9 mouse cellular contexts compared by ENCODE assay signal in the genomic region with DNA sequence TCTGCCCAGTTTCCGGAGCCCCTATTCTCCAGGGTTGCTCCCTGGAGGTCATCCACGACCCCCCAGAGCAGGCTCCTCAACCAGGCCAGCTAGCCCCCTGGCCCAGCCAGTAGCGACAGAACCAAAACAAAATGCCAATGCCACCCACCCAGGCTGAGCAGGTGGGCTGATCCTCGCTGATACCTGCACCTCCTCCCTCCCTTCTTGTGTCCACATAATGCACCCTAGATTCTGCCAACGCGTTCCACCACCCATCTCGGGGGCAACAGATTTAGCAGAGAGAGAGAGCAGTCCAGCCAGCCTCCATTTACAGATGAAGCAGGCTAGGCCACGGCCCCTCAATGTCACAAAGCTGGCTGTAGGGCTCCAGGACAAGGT. TPM values are rescaled to one million over a fixed set of nuclear protein-coding genes. Genes with fewer than 3 reads are reported as not detected.
DNase-seq lines count a peak whose midpoint lies in the region; ATAC-seq and TF ChIP-seq lines count a peak whose summit lies in the region.
"Had no signal": no experiment of that assay in that cellular context is flagged by ENCODE, and none has a peak within 500 bp of the region (broad histone marks: within the 10 kb centered on the region; RNA-seq: fewer than 3 reads in every experiment).

No protein-coding gene starts in this region.

- WGBS in liver, adult 2 months: 44% methylated on average over 8 of the region's 8 CpGs
- 21% methylated on average over 8 of the region's 8 CpGs for WGBS in embryonic facial prominence, embryonic 14.5 days
- WGBS in intestine, embryonic 16.5 days: 23% methylated on average over 8 of the region's 8 CpGs
- WGBS in neural tube, embryonic 14.5 days: 16% methylated on average over 8 of the region's 8 CpGs

- no peaks in the 10 kb centered on the region for H3K9me3 ChIP-seq in embryonic facial prominence, embryonic 14.5 days (ENCODE audit: control insufficient read depth, low read length)
- no peaks in the 10 kb centered on the region for H3K9me3 ChIP-seq in intestine, embryonic 16.5 days (ENCODE audit: control insufficient read depth, low read length)
- no peaks in the 10 kb centered on the region for H3K9me3 ChIP-seq in neural tube, embryonic 14.5 days (ENCODE audit: control insufficient read depth, low read length)

- no peak for ATAC-seq in embryonic facial prominence, embryonic 14.5 days (ENCODE audit: low read depth)
- 0 out of 2 replicates have a peak, but pooled peaks have one; percentile 10 for ATAC-seq in intestine, embryonic 16.5 days
- ATAC-seq in neural tube, embryonic 14.5 days (ENCODE audit: low read depth): no peak

- no peak for DNase-seq in liver, adult 2 months (ENCODE audit: extremely low read depth, low read depth, low spot score)
- no peak for DNase-seq in liver
- DNase-seq in embryonic facial prominence, embryonic 14.5 days (ENCODE audit: low spot score): no peak
- DNase-seq in cerebellum, adult 11 months: no peak
- no peak for DNase-seq in layer of hippocampus, postnatal 14 days (ENCODE audit: low spot score in 2 of 2)
- DNase-seq in layer of hippocampus, adult 9-10 months (ENCODE audit: low spot score): no peak

- peak overlapping the region; percentile 91; the same call in 1 of the 2 replicates for H3K4me3 ChIP-seq in liver, adult 2 months (ENCODE audit: insufficient read depth, low read depth, low read length)
- H3K4me3 ChIP-seq in embryonic facial prominence, embryonic 14.5 days (ENCODE audit: low read depth, low read length): peak overlapping the region; percentile 95
- peak overlapping the region; percentile 93 for H3K4me3 ChIP-seq in intestine, embryonic 16.5 days (ENCODE audit: low read length)
- peak overlapping the region; percentile 77 for H3K4me3 ChIP-seq in neural tube, embryonic 14.5 days (ENCODE audit: low read depth, low read length)

- peaks cover 6% of the 10 kb centered on the region for H3K4me1 ChIP-seq in liver, adult 2 months (ENCODE audit: control insufficient read depth, insufficient read depth, low read length)
- H3K4me1 ChIP-seq in embryonic facial prominence, embryonic 14.5 days (ENCODE audit: control insufficient read depth, insufficient read depth, low read length): peaks cover 7% of the 10 kb centered on the region
- H3K4me1 ChIP-seq in intestine, embryonic 16.5 days (ENCODE audit: control insufficient read depth, insufficient read depth, low read length): peaks cover 8% of the 10 kb centered on the region
- H3K4me1 ChIP-seq in neural tube, embryonic 14.5 days (ENCODE audit: control insufficient read depth, insufficient read depth, low read length): peaks cover 20% of the 10 kb centered on the region

- TF ChIP-seq CTCF in liver, adult 2 months (IDR thresholded peaks at IDR 0.05; ENCODE audit: low read depth, low read length): no peak

- H3K9ac ChIP-seq in liver, adult 2 months (ENCODE audit: low read depth, low read length): peak overlapping the region; percentile 94
- peak overlapping the region; percentile 91 for H3K9ac ChIP-seq in embryonic facial prominence, embryonic 14.5 days (ENCODE audit: low read depth, low read length)
- peak overlapping the region; percentile 94 for H3K9ac ChIP-seq in intestine, embryonic 16.5 days (ENCODE audit: low read depth, low read length)
- H3K9ac ChIP-seq in neural tube, embryonic 14.5 days (replicated peaks; ENCODE audit: low read depth, low read length): peak overlapping the region; percentile 73

- peak overlapping the region; percentile 95 for H3K4me2 ChIP-seq in embryonic facial prominence, embryonic 14.5 days (ENCODE audit: low read depth, low read length)
- H3K4me2 ChIP-seq in intestine, embryonic 16.5 days (ENCODE audit: low read depth, low read length): peak overlapping the region; percentile 97
- H3K4me2 ChIP-seq in neural tube, embryonic 14.5 days (ENCODE audit: low read depth, low read length): peak overlapping the region; percentile 95

- H3K27ac ChIP-seq in liver, adult 2 months (replicated peaks; ENCODE audit: insufficient read depth, low read depth, low read length): no peak overlapping the region
- H3K27ac ChIP-seq in embryonic facial prominence, embryonic 14.5 days (replicated peaks; ENCODE audit: low read depth, low read length): no peak overlapping the region
- no peak overlapping the region for H3K27ac ChIP-seq in intestine, embryonic 16.5 days (ENCODE audit: low read length)
- peak overlapping the region; percentile 75 for H3K27ac ChIP-seq in neural tube, embryonic 14.5 days (ENCODE audit: low read depth, low read length)

- no peaks in the 10 kb centered on the region for H3K36me3 ChIP-seq in liver, adult 2 months (ENCODE audit: control insufficient read depth, insufficient read depth, low read length)
- peaks cover 5% of the 10 kb centered on the region for H3K36me3 ChIP-seq in embryonic facial prominence, embryonic 14.5 days (ENCODE audit: control insufficient read depth, insufficient read depth, low read length)
- H3K36me3 ChIP-seq in intestine, embryonic 16.5 days (ENCODE audit: control insufficient read depth, insufficient read depth, low read length): no peaks in the 10 kb centered on the region
- peaks cover 1% of the 10 kb centered on the region; the same call in 1 of the 2 replicates for H3K36me3 ChIP-seq in neural tube, embryonic 14.5 days (ENCODE audit: control insufficient read depth, insufficient read depth, low read length)

- H3K79me2 ChIP-seq in liver, adult 2 months (ENCODE audit: control insufficient read depth, insufficient read depth, low read length): no peaks in the 10 kb centered on the region

- TF ChIP-seq POLR2A in liver, adult 2 months (IDR thresholded peaks at IDR 0.05; ENCODE audit: extremely low read depth, insufficient read depth, low read length): no peak

- H3K27me3 ChIP-seq in liver, adult 2 months (ENCODE audit: control insufficient read depth, insufficient read depth, low read length): no peaks in the 10 kb centered on the region
- no peaks in the 10 kb centered on the region for H3K27me3 ChIP-seq in embryonic facial prominence, embryonic 14.5 days (replicated peaks; ENCODE audit: control insufficient read depth, insufficient read depth, low read length)
- no peaks in the 10 kb centered on the region for H3K27me3 ChIP-seq in intestine, embryonic 16.5 days (replicated peaks; ENCODE audit: control insufficient read depth, insufficient read depth, low read length)
- no peaks in the 10 kb centered on the region for H3K27me3 ChIP-seq in neural tube, embryonic 14.5 days (ENCODE audit: control insufficient read depth, insufficient read depth, low read length)

RNA-seq across cellular contexts. Expression of a gene that starts 0.8 kb away (rescaled TPM):
- 1.9 and 2.4 TPM in 2 replicates for total RNA-seq in liver, adult 2 months (2014; rRNA removed)
- polyA plus RNA-seq in liver, adult 2 months (2012; rRNA removed): 1.9 and 2.3 TPM in 2 replicates
- 1.4 and 2.1 TPM in 2 replicates for polyA plus RNA-seq in embryonic facial prominence, embryonic 14.5 days (2014; fragmentation: Nextera tagmentation; extraction: Ambion mirVana)
- 0.43 and 0.56 TPM in 2 replicates for polyA plus RNA-seq in intestine, embryonic 16.5 days (2015; fragmentation: Nextera tagmentation; extraction: Ambion mirVana)
- polyA plus RNA-seq in neural tube, embryonic 14.5 days (2014; fragmentation: Nextera tagmentation; extraction: Ambion mirVana): 5.2 and 7.0 TPM in 2 replicates
- total RNA-seq in layer of hippocampus, postnatal 14 days (2021): 10 to 100 TPM; 20.1 to 20.6 TPM

RNA-seq across cellular contexts. Expression of a gene that starts 24.4 kb away (rescaled TPM):
- 0.28 TPM in 1 of 2 replicates, not detected in the other for total RNA-seq in liver, adult 2 months (2014; rRNA removed)
- polyA plus RNA-seq in liver, adult 2 months (2012; rRNA removed): 0.07 and 0.11 TPM in 2 replicates
- polyA plus RNA-seq in embryonic facial prominence, embryonic 14.5 days (2014; fragmentation: Nextera tagmentation; extraction: Ambion mirVana): 0.17 and 0.46 TPM in 2 replicates
- not detected in 2 replicates for polyA plus RNA-seq in intestine, embryonic 16.5 days (2015; fragmentation: Nextera tagmentation; extraction: Ambion mirVana)
- polyA plus RNA-seq in neural tube, embryonic 14.5 days (2014; fragmentation: Nextera tagmentation; extraction: Ambion mirVana): 0.17 and 0.29 TPM in 2 replicates
- 1 to 10 TPM; 7.7 to 7.9 TPM for total RNA-seq in layer of hippocampus, postnatal 14 days (2021)

RNA-seq across cellular contexts. Expression of a gene that starts 34.0 kb away (rescaled TPM):
- total RNA-seq in liver, adult 2 months (2014; rRNA removed): 6.4 and 7.2 TPM in 2 replicates
- 3.7 and 4.6 TPM in 2 replicates for polyA plus RNA-seq in liver, adult 2 months (2012; rRNA removed)
- polyA plus RNA-seq in embryonic facial prominence, embryonic 14.5 days (2014; fragmentation: Nextera tagmentation; extraction: Ambion mirVana): 16.1 and 16.6 TPM in 2 replicates
- 7.4 and 8.0 TPM in 2 replicates for polyA plus RNA-seq in intestine, embryonic 16.5 days (2015; fragmentation: Nextera tagmentation; extraction: Ambion mirVana)
- 24.0 and 31.0 TPM in 2 replicates for polyA plus RNA-seq in neural tube, embryonic 14.5 days (2014; fragmentation: Nextera tagmentation; extraction: Ambion mirVana)
- total RNA-seq in layer of hippocampus, postnatal 14 days (2021): 10 to 100 TPM; 25.5 to 25.6 TPM

RNA-seq across cellular contexts. Expression of a gene that starts 42.3 kb away (rescaled TPM):
- total RNA-seq in liver, adult 2 months (2014; rRNA removed): not detected in 2 replicates
- not detected in 2 replicates for polyA plus RNA-seq in liver, adult 2 months (2012; rRNA removed)
- not detected in 2 replicates for polyA plus RNA-seq in embryonic facial prominence, embryonic 14.5 days (2014; fragmentation: Nextera tagmentation; extraction: Ambion mirVana)
- polyA plus RNA-seq in intestine, embryonic 16.5 days (2015; fragmentation: Nextera tagmentation; extraction: Ambion mirVana): not detected in 2 replicates
- 0.15 TPM in 1 of 2 replicates, not detected in the other for polyA plus RNA-seq in neural tube, embryonic 14.5 days (2014; fragmentation: Nextera tagmentation; extraction: Ambion mirVana)
- not detected for total RNA-seq in layer of hippocampus, postnatal 14 days (2021)
- polyA plus RNA-seq: brain, embryonic 14.5 days had no signal

RNA-seq across cellular contexts. Expression of a gene that starts 46.2 kb away (rescaled TPM):
- 4.3 and 6.8 TPM in 2 replicates for total RNA-seq in liver, adult 2 months (2014; rRNA removed)
- polyA plus RNA-seq in liver, adult 2 months (2012; rRNA removed): 12.8 and 14.8 TPM in 2 replicates
- polyA plus RNA-seq in embryonic facial prominence, embryonic 14.5 days (2014; fragmentation: Nextera tagmentation; extraction: Ambion mirVana): 22.6 and 26.1 TPM in 2 replicates
- polyA plus RNA-seq in intestine, embryonic 16.5 days (2015; fragmentation: Nextera tagmentation; extraction: Ambion mirVana): 28.9 and 30.0 TPM in 2 replicates
- polyA plus RNA-seq in neural tube, embryonic 14.5 days (2014; fragmentation: Nextera tagmentation; extraction: Ambion mirVana): 20.1 and 29.0 TPM in 2 replicates
- 10 to 100 TPM; 20.8 to 23.1 TPM for total RNA-seq in layer of hippocampus, postnatal 14 days (2021)
